Mouse (Mus musculus) forebrain, embryonic 15.5 days (tissue): ENCODE results near the gene Dnaaf5. TPM values are rescaled to one million over a fixed set of nuclear protein-coding genes. Genes with fewer than 3 reads are reported as not detected.

ENCODE experiments used
- ATAC-seq: fragments of 200-750 bp; cut with Nextera tagmentation; replicated peaks from 2 replicates; pipeline ENCODE4 v1.8.0; 2017; ENCODE audit warnings: mild to moderate bottlenecking, moderate TSS enrichment, moderate library complexity
- H3K27ac ChIP-seq: fragments of 300-500 bp; sonication (generic); replicated peaks from 2 replicates; pipeline ENCODE4 v1.5.1; 2015; ENCODE audit warnings: mild to moderate bottlenecking, inconsistent platforms
- H3K27me3 ChIP-seq: fragments of 300-500 bp; sonication (generic); 2 replicates; pipeline ENCODE4 v1.6.1; 2015; ENCODE audit warnings: inconsistent platforms
- H3K36me3 ChIP-seq: fragments of 300-500 bp; sonication (generic); 2 replicates; pipeline ENCODE4 v1.6.1; 2015; ENCODE audit warnings: mild to moderate bottlenecking, inconsistent platforms
- H3K4me1 ChIP-seq: fragments of 300-500 bp; sonication (generic); 2 replicates; pipeline ENCODE4 v1.6.1; 2015; ENCODE audit warnings: inconsistent platforms
- H3K4me2 ChIP-seq: fragments of 300-500 bp; sonication (generic); replicated peaks from 2 replicates; pipeline ENCODE4 v1.6.1; 2015; ENCODE audit warnings: mild to moderate bottlenecking, inconsistent platforms
- H3K4me3 ChIP-seq: fragments of 300-500 bp; sonication (generic); 2 replicates; pipeline ENCODE4 v1.5.1; 2015; ENCODE audit warnings: mild to moderate bottlenecking, inconsistent platforms
- H3K9ac ChIP-seq: fragments of 300-500 bp; sonication (generic); replicated peaks from 2 replicates; pipeline ENCODE4 v1.6.1; 2015; ENCODE audit warnings: mild to moderate bottlenecking, inconsistent platforms
- H3K9me3 ChIP-seq: fragments of 300-500 bp; sonication (generic); 2 replicates; pipeline ENCODE4 v1.6.1; 2016; ENCODE audit warnings: inconsistent platforms
- WGBS: fragments of 180-500 bp; shearing (Covaris S2); methylation state at CpG from one replicate; pipeline ENCODE4 v1.1.7; 2015; ENCODE audit warnings: mixed read lengths; 5-methylcytosine and 5-hydroxymethylcytosine counted together
- polyA plus RNA-seq: library from polyadenylated mRNA; unstranded; fragments of >200 nt; fragmentation: Nextera tagmentation; extraction: Ambion mirVana; gene quantifications from 2 replicates; pipeline ENCODE4 v1.2.1, GENCODE M21; 2015

The Dnaaf5 gene
- polyA plus RNA-seq: 3.2 and 3.9 TPM in 2 replicates

GRCm38 (mm10) chr5:139149681-139150602 lies at the start of gene Dnaaf5, which contains the start of gene Prkar1b:
Gene Dnaaf5 (plus strand): TSS chr5:139150223.
Gene Prkar1b (minus strand): TSS chr5:139150001.
- ATAC-seq: peak; percentile 95
- peak within 1 kb of the TSS; percentile 67 for H3K9ac ChIP-seq
- no peaks in the 10 kb centered on the region for H3K27me3 ChIP-seq
- peak within 1 kb of the TSS; percentile 91 for H3K4me3 ChIP-seq
- no peaks in the 10 kb centered on the region for H3K9me3 ChIP-seq
- H3K36me3 ChIP-seq: peaks cover 20% of the 10 kb centered on the region
- peak within 1 kb of the TSS; percentile 75 for H3K4me2 ChIP-seq
- under 1% methylated on average over 82 of the region's 87 CpGs for WGBS
- peaks cover 46% of the 10 kb centered on the region for H3K4me1 ChIP-seq
- H3K27ac ChIP-seq: peak within 1 kb of the TSS; percentile 88

GRCm38 (mm10) chr5:139101783-139102182 lies 48.2 kb upstream of the Dnaaf5 start:
- Histone ChIP-seq H3K27ac (no peak overlapping the region), H3K4me3 (no peak overlapping the region), H3K4me1 (peaks cover 21% of the 10 kb centered on the region), H3K4me2 (no peak overlapping the region), H3K36me3 (0 out of 2 replicates have a peak, but pooled peaks cover 15% of the 10 kb centered on the region), H3K9me3 (no peaks in the 10 kb centered on the region), H3K9ac (no peak overlapping the region), H3K27me3 (no peaks in the 10 kb centered on the region)
- no peak for ATAC-seq
- 77% methylated on average over 6 of the region's 6 CpGs for WGBS

GRCm38 (mm10) chr5:139107815-139108214 lies 42.2 kb upstream of the Dnaaf5 start:
- H3K9me3 ChIP-seq: no peaks in the 10 kb centered on the region
- H3K36me3 ChIP-seq: 0 out of 2 replicates have a peak, but pooled peaks cover 25% of the 10 kb centered on the region
- no peak overlapping the region for H3K4me3 ChIP-seq
- 74% methylated on average over 9 of the region's 9 CpGs for WGBS
- ATAC-seq: no peak
- no peaks in the 10 kb centered on the region for H3K27me3 ChIP-seq
- no peak overlapping the region for H3K27ac ChIP-seq
- no peak overlapping the region for H3K9ac ChIP-seq
- H3K4me2 ChIP-seq: no peak overlapping the region
- peaks cover 14% of the 10 kb centered on the region for H3K4me1 ChIP-seq

- Histone ChIP-seq H3K4me1 (peaks cover 16% of the 10 kb centered on the region), H3K27ac (no peak overlapping the region), H3K4me3 (no peak overlapping the region), H3K9ac (no peak overlapping the region), H3K9me3 (no peaks in the 10 kb centered on the region), H3K27me3 (no peaks in the 10 kb centered on the region), H3K36me3 (0 out of 2 replicates have a peak, but pooled peaks cover 20% of the 10 kb centered on the region), H3K4me2 (no peak overlapping the region)
- WGBS: 87% methylated on average over 2 of the region's 2 CpGs
- ATAC-seq: no peak
These were observed 39.7 kb upstream of the Dnaaf5 start for GRCm38 (mm10) chr5:139110140-139110855.

GRCm38 (mm10) chr5:139111991-139112390 lies 38.0 kb upstream of the Dnaaf5 start:
- ATAC-seq: no peak
- WGBS: 50% methylated on average over 9 of the region's 9 CpGs
- peak overlapping the region; percentile 56 for H3K27ac ChIP-seq

GRCm38 (mm10) chr5:139112418-139112817 lies 37.6 kb upstream of the Dnaaf5 start:
- H3K36me3 ChIP-seq: 0 out of 2 replicates have a peak, but pooled peaks cover 8% of the 10 kb centered on the region
- peaks cover 16% of the 10 kb centered on the region for H3K4me1 ChIP-seq
- H3K27ac ChIP-seq: peak overlapping the region; percentile 56; the same call in 1 of the 2 replicates
- no peak overlapping the region for H3K9ac ChIP-seq
- 66% methylated on average over 9 of the region's 9 CpGs for WGBS
- no peak overlapping the region for H3K4me2 ChIP-seq
- no peak for ATAC-seq
- no peak overlapping the region for H3K4me3 ChIP-seq
- no peaks in the 10 kb centered on the region for H3K27me3 ChIP-seq
- no peaks in the 10 kb centered on the region for H3K9me3 ChIP-seq

More at GRCm38 (mm10) chr5:139111991-139112390, 38.0 kb upstream of the Dnaaf5 start:
- no peaks in the 10 kb centered on the region for H3K27me3 ChIP-seq
- H3K9me3 ChIP-seq: no peaks in the 10 kb centered on the region
- H3K36me3 ChIP-seq: 0 out of 2 replicates have a peak, but pooled peaks cover 13% of the 10 kb centered on the region
- no peak overlapping the region for H3K9ac ChIP-seq
- no peak overlapping the region for H3K4me2 ChIP-seq
- no peak overlapping the region for H3K4me3 ChIP-seq
- peaks cover 16% of the 10 kb centered on the region for H3K4me1 ChIP-seq

- ATAC-seq: no peak
- 87% methylated on average over 4 of the region's 4 CpGs for WGBS
- H3K4me2 ChIP-seq: no peak overlapping the region
- no peaks in the 10 kb centered on the region for H3K9me3 ChIP-seq
- no peak overlapping the region for H3K27ac ChIP-seq
- H3K4me3 ChIP-seq: no peak overlapping the region
- H3K4me1 ChIP-seq: peaks cover 16% of the 10 kb centered on the region
- H3K9ac ChIP-seq: no peak overlapping the region
- no peaks in the 10 kb centered on the region for H3K36me3 ChIP-seq
- H3K27me3 ChIP-seq: no peaks in the 10 kb centered on the region
These were observed 35.1 kb upstream of the Dnaaf5 start for GRCm38 (mm10) chr5:139114876-139115275.

GRCm38 (mm10) chr5:139115507-139115906 lies 34.5 kb upstream of the Dnaaf5 start:
- Histone ChIP-seq H3K4me1 (peaks cover 16% of the 10 kb centered on the region), H3K27me3 (no peaks in the 10 kb centered on the region), H3K4me2 (no peak overlapping the region), H3K9ac (no peak overlapping the region), H3K36me3 (no peaks in the 10 kb centered on the region), H3K9me3 (no peaks in the 10 kb centered on the region), H3K27ac (no peak overlapping the region), H3K4me3 (no peak overlapping the region)
- ATAC-seq: no peak
- 94% methylated on average over 7 of the region's 7 CpGs for whole genome bisulfite sequencing

GRCm38 (mm10) chr5:139118139-139118960 lies 31.7 kb upstream of the Dnaaf5 start:
- Histone ChIP-seq H3K4me1 (0 out of 2 replicates have a peak, but pooled peaks cover 2% of the 10 kb centered on the region), H3K9ac (no peak overlapping the region), H3K4me3 (no peak overlapping the region), H3K27ac (no peak overlapping the region), H3K36me3 (no peaks in the 10 kb centered on the region), H3K9me3 (no peaks in the 10 kb centered on the region), H3K27me3 (no peaks in the 10 kb centered on the region), H3K4me2 (no peak overlapping the region)
- WGBS: 82% methylated on average over 5 of the region's 5 CpGs
- no peak for ATAC-seq

GRCm38 (mm10) chr5:139118961-139119276 lies 31.1 kb upstream of the Dnaaf5 start:
- ATAC-seq: no peak
- Histone ChIP-seq H3K9me3 (no peaks in the 10 kb centered on the region), H3K36me3 (no peaks in the 10 kb centered on the region), H3K4me3 (no peak overlapping the region), H3K27ac (no peak overlapping the region), H3K27me3 (no peaks in the 10 kb centered on the region), H3K4me1 (0 out of 2 replicates have a peak, but pooled peaks cover 2% of the 10 kb centered on the region), H3K9ac (no peak overlapping the region), H3K4me2 (no peak overlapping the region)
- 51% methylated on average over 2 of the region's 2 CpGs for WGBS

- no peak overlapping the region for H3K9ac ChIP-seq
- H3K27me3 ChIP-seq: no peaks in the 10 kb centered on the region
- H3K4me2 ChIP-seq: no peak overlapping the region
- no peak for ATAC-seq
- H3K4me3 ChIP-seq: no peak overlapping the region
- 71% methylated on average over 3 of the region's 3 CpGs for WGBS
- H3K9me3 ChIP-seq: no peaks in the 10 kb centered on the region
- peaks cover 21% of the 10 kb centered on the region for H3K4me1 ChIP-seq
- H3K27ac ChIP-seq: no peak overlapping the region
- H3K36me3 ChIP-seq: peaks cover 5% of the 10 kb centered on the region; the same call in 1 of the 2 replicates
These were observed 24.3 kb upstream of the Dnaaf5 start for GRCm38 (mm10) chr5:139125717-139126116.
